Mouse (Mus musculus): ENCODE measurements around the gene Gm10428. TPM values are rescaled to one million over a fixed set of nuclear protein-coding genes. Genes with fewer than 3 reads are reported as not detected.

The Gm10428 gene
- polyA plus RNA-seq, 1 experiment from 2014 or later, result not detected

Other genes with a start within 250 kb of the Gm10428 start
- gene Cenpv, start 213.8 kb upstream of the Gm10428 start, polyA plus RNA-seq (2016; fragmentation: Nextera tagmentation; extraction: Ambion mirVana), result 27.8 and 39.0 TPM in 2 replicates
- 3,368 and 3,918 TPM in 2 replicates for gene Ubb, start 201.9 kb upstream of the Gm10428 start, polyA plus RNA-seq (2016; fragmentation: Nextera tagmentation; extraction: Ambion mirVana)
- gene Trpv2, start 178.6 kb upstream of the Gm10428 start, polyA plus RNA-seq (2016; fragmentation: Nextera tagmentation; extraction: Ambion mirVana), result 6.2 and 6.5 TPM in 2 replicates
- 12.6 and 15.0 TPM in 2 replicates for gene Lrrc75a, start 104.6 kb upstream of the Gm10428 start, polyA plus RNA-seq (2016; fragmentation: Nextera tagmentation; extraction: Ambion mirVana)
- gene Mmgt2, start 104.4 kb upstream of the Gm10428 start, polyA plus RNA-seq (2016; fragmentation: Nextera tagmentation; extraction: Ambion mirVana), result 36.1 and 47.3 TPM in 2 replicates
- 13.4 and 13.9 TPM in 2 replicates for gene Zfp287, start 21.2 kb upstream of the Gm10428 start, polyA plus RNA-seq (2016; fragmentation: Nextera tagmentation; extraction: Ambion mirVana)
- gene Zfp286, start 36.4 kb downstream of the Gm10428 start, polyA plus RNA-seq (2016; fragmentation: Nextera tagmentation; extraction: Ambion mirVana), result 23.6 and 23.7 TPM in 2 replicates
- gene Trim16, start 67.1 kb downstream of the Gm10428 start, polyA plus RNA-seq (2016; fragmentation: Nextera tagmentation; extraction: Ambion mirVana), result 4.4 and 6.1 TPM in 2 replicates
- 0.36 and 0.41 TPM in 2 replicates for gene Fbxw10, start 94.0 kb downstream of the Gm10428 start, polyA plus RNA-seq (2016; fragmentation: Nextera tagmentation; extraction: Ambion mirVana)
- gene Tvp23b, start 126.4 kb downstream of the Gm10428 start, polyA plus RNA-seq (2016; fragmentation: Nextera tagmentation; extraction: Ambion mirVana), result 44.0 and 44.4 TPM in 2 replicates
- gene Cdrt4, start 198.1 kb downstream of the Gm10428 start, polyA plus RNA-seq (2016; fragmentation: Nextera tagmentation; extraction: Ambion mirVana), result 0.30 TPM in 1 of 2 replicates, not detected in the other